Mouse (Mus musculus) olfactory bulb, adult 2 months (tissue): ENCODE data around the gene Kirrel2.

Experiments
- CTCF ChIP-seq: fragments of 200-500 bp; IDR thresholded peaks from 2 replicates; pipeline ENCODE4 v1.5.1; 2012; ENCODE audit warnings: low read depth, mild to moderate bottlenecking, low read length, moderate library complexity; ENCODE audit not compliant: insufficient read depth
- POLR2A ChIP-seq: fragments of 200-500 bp; IDR thresholded peaks from 2 replicates; pipeline ENCODE4 v1.6.1; 2012; ENCODE audit warnings: mild to moderate bottlenecking, low read depth, low read length, moderate library complexity; ENCODE audit not compliant: insufficient read depth

DNA sequence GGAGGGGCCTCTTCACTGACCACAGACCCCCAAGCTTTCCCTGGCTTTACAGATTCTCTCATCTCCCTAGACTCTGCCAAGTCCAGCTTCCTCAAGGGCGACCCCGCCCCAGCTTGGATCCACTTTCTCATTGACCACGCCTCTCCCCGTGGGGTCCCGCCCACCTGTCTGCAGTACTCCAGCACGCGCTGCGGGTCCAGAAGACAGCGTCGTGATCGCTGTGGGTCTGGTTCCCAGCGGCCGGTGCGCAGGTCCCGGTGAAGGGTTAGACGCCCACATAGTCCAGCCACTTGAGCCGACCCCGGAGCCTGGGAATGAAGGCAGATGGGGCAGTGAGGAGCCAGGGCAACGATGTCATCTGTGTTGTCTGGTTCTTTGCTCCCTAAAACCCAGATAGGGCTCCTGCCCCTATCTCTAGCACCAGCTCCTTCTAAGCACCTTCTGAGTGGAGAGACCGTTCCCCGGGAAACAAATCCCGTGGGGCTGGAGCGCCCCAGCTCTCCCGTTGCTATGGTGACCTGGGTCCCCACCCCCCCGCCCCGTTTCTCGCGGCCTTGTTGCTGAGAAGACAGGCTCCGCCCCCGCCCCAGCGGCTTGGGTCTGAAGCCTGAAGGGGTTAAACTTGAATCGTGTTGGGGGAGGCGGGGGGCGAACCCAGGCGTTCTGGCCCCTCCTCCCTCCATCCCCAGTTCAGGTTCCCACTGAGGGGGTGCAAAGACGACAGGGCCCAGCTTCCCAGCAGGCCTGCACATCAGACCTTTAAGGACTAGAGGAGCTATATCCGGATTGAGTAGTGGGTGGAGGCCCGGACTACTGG, 13.1 kb downstream of the Kirrel2 start:
- TF ChIP-seq POLR2A (peak; percentile 30), CTCF (no peak)
